Mouse (Mus musculus): ENCODE measurements at regions not wholly inside any gene's neighbourhood (a gene's known extent, or its start where the extent isn't known, plus 50 kb on each side); places are given as distances from the start of the nearest gene placed in this dataset.

- TF ChIP-seq CTCF (IDR thresholded peaks at IDR 0.05; ENCODE audit: extremely low read depth, insufficient read depth, low read length) (no peak), POLR2A (IDR thresholded peaks at IDR 0.05; ENCODE audit: extremely low read depth, insufficient read depth, low read length) (no peak)
Observed at GRCm38 (mm10) chr10:96549651-96550050, 67.2 kb upstream of the Btg1 start.
